Mouse (Mus musculus): Measurements from ENCODE around the gene Car9.

DNA sequence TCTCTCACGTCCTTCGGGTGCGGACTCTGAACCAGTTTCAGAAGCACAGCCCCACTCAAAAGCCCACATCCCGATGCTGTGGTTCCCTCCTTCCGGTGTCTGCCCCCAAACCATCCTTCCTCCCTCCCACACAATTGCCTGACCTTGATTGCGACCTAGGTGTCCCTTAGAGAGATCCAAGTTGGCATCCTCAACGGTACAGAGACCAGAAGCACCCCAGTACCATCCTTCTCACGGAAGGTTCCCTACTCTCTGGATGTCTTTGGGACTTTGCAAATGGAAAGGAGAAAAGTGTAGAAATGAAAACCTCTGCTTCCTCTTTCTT lies 28.3 kb upstream of the Car9 start:
- TF ChIP-seq CTCF (IDR thresholded peaks at IDR 0.05; ENCODE audit: low read depth, low read length) = no peak
- no peak for TF ChIP-seq POLR2A (IDR thresholded peaks at IDR 0.05; ENCODE audit: extremely low read depth, insufficient read depth, low read length)
